Mouse (Mus musculus) CH12.LX (cell line): ENCODE measurements around the gene Tgfbi. TPM values are rescaled to one million over a fixed set of nuclear protein-coding genes. Genes with fewer than 3 reads are reported as not detected.

Experiments used
- DNase-seq: peaks from one replicate; pipeline ENCODE4 v3.0.0-alpha.2; 2013; ENCODE audit errors: extremely low read depth
- H3K27ac ChIP-seq: 2 replicates; pipeline ENCODE4 v1.5.1; 2012; ENCODE audit warnings: low read depth, mild to moderate bottlenecking, control low read depth, moderate library complexity; ENCODE audit not compliant: insufficient read depth
- H3K27me3 ChIP-seq: replicated peaks from 2 replicates; pipeline ENCODE3; 2012; ENCODE audit warnings: inconsistent platforms
- H3K36me3 ChIP-seq, 2 experiments: replicated peaks in 1 of 2; 2 replicates each; pipeline versions ENCODE3 to v1.6.1; 2012; ENCODE audit warnings: inconsistent platforms in 1 of 2, low read length in 1 of 2, mild to moderate bottlenecking in 1 of 2, mixed read lengths in 1 of 2, moderate library complexity in 1 of 2; ENCODE audit not compliant: control insufficient read depth in 1 of 2, insufficient read depth in 1 of 2
- H3K4me1 ChIP-seq, 2 experiments: 2 replicates each; pipeline ENCODE4 v1.6.1; 2012; ENCODE audit warnings: inconsistent platforms in 1 of 2, moderate library complexity in 1 of 2; ENCODE audit not compliant: insufficient read depth in 2 of 2, control insufficient read depth in 1 of 2
- H3K4me2 ChIP-seq: 2 replicates; pipeline ENCODE4 v1.6.1; 2012; ENCODE audit warnings: low read depth, mild to moderate bottlenecking, control low read depth; ENCODE audit not compliant: poor library complexity, insufficient read depth, severe bottlenecking
- H3K4me3 ChIP-seq, 3 experiments: fragments of 150-350 bp in 1 of 3; sonication (generic) in 1 of 3; replicated peaks in 1 of 3; 2 replicates each; pipeline versions ENCODE3 to v1.5.1; 2011 to 2012; ENCODE audit warnings: low read depth in 2 of 3, low read length in 2 of 3, mild to moderate bottlenecking in 2 of 3, moderate library complexity in 2 of 3, control low read depth in 1 of 3, improper control_type of control experiment in 1 of 3, inconsistent platforms in 1 of 3, mixed read lengths in 1 of 3; ENCODE audit not compliant: poor library complexity in 1 of 3
- H3K79me2 ChIP-seq: replicated peaks from 2 replicates; pipeline ENCODE4 v1.6.1; 2012; ENCODE audit warnings: mild to moderate bottlenecking, moderate library complexity; ENCODE audit not compliant: control insufficient read depth, poor library complexity, insufficient read depth, severe bottlenecking; ENCODE audit errors: extremely low read depth
- H3K9ac ChIP-seq: 2 replicates; pipeline ENCODE4 v1.6.1; 2012; ENCODE audit warnings: low read depth, mild to moderate bottlenecking, control low read depth, moderate library complexity; ENCODE audit not compliant: insufficient read depth
- H3K9me3 ChIP-seq: replicated peaks from 2 replicates; pipeline ENCODE3; 2012; ENCODE audit warnings: low read length, inconsistent platforms, mixed read lengths
- CHD2 ChIP-seq: IDR thresholded peaks from 2 replicates; pipeline ENCODE4 v1.6.1; 2011; ENCODE audit warnings: low read length, improper control_type of control experiment
- ELF1 ChIP-seq: IDR thresholded peaks from 2 replicates; pipeline ENCODE4 v1.6.1; 2014; ENCODE audit warnings: low read depth, mild to moderate bottlenecking, inconsistent platforms, low read length, improper control_type of control experiment
- ETS1 ChIP-seq: conservative IDR thresholded peaks from 2 replicates; pipeline ENCODE4 v1.6.1; 2012; ENCODE audit warnings: low read depth, mild to moderate bottlenecking, inconsistent platforms, low read length, improper control_type of control experiment, moderate library complexity
- GABPA ChIP-seq: IDR thresholded peaks from 2 replicates; pipeline ENCODE4 v1.6.1; 2012; ENCODE audit warnings: low read depth, low read length, improper control_type of control experiment, inconsistent platforms; ENCODE audit not compliant: insufficient replicate concordance
- IRF4 ChIP-seq: IDR thresholded peaks from 2 replicates; pipeline ENCODE4 v1.6.1; 2014; ENCODE audit warnings: low read depth, mild to moderate bottlenecking, inconsistent platforms, low read length, improper control_type of control experiment
- JUN ChIP-seq: IDR thresholded peaks from 2 replicates; pipeline ENCODE4 v1.6.1; 2011; ENCODE audit warnings: low read depth, mild to moderate bottlenecking, low read length, improper control_type of control experiment, moderate library complexity; ENCODE audit not compliant: insufficient read depth
- JUND ChIP-seq: conservative IDR thresholded peaks from 2 replicates; pipeline ENCODE4 v1.6.1; 2011; ENCODE audit warnings: low read depth, low read length, improper control_type of control experiment
- MAFK ChIP-seq: IDR thresholded peaks from 2 replicates; pipeline ENCODE4 v1.6.1; 2011; ENCODE audit warnings: low read length, improper control_type of control experiment; ENCODE audit not compliant: insufficient replicate concordance
- MAX ChIP-seq: IDR thresholded peaks from 2 replicates; pipeline ENCODE4 v1.6.1; 2011; ENCODE audit warnings: low read length, improper control_type of control experiment
- MAZ ChIP-seq: IDR thresholded peaks from 2 replicates; pipeline ENCODE4 v1.6.1; 2012; ENCODE audit warnings: low read depth, mild to moderate bottlenecking, inconsistent platforms, low read length, improper control_type of control experiment, moderate library complexity
- MEF2A ChIP-seq: IDR thresholded peaks from 2 replicates; pipeline ENCODE4 v1.6.1; 2014; ENCODE audit warnings: low read depth, mild to moderate bottlenecking, inconsistent platforms, low read length, improper control_type of control experiment, borderline replicate concordance
- MXI1 ChIP-seq: IDR thresholded peaks from 2 replicates; pipeline ENCODE4 v1.6.1; 2011; ENCODE audit warnings: mild to moderate bottlenecking, low read depth, low read length, improper control_type of control experiment
- NELFE ChIP-seq: IDR thresholded peaks from 2 replicates; pipeline ENCODE4 v1.6.1; 2011; ENCODE audit warnings: low read depth, low read length, improper control_type of control experiment
- POLR2A ChIP-seq: IDR thresholded peaks from 2 replicates; pipeline ENCODE4 v1.6.1; 2011; ENCODE audit warnings: low read depth, mild to moderate bottlenecking, improper control_type of control experiment, low read length
- POLR2AphosphoS2 ChIP-seq: IDR thresholded peaks from 2 replicates; pipeline ENCODE4 v1.6.1; 2011; ENCODE audit warnings: low read depth, low read length, improper control_type of control experiment
- SIN3A ChIP-seq: IDR thresholded peaks from 2 replicates; pipeline ENCODE4 v1.6.1; 2012; ENCODE audit warnings: low read length, improper control_type of control experiment, inconsistent platforms
- SMC3 ChIP-seq: IDR thresholded peaks from 2 replicates; pipeline ENCODE4 v1.6.1; 2011; ENCODE audit warnings: low read depth, low read length, improper control_type of control experiment
- TBP ChIP-seq: conservative IDR thresholded peaks from 2 replicates; pipeline ENCODE4 v1.6.1; 2011; ENCODE audit warnings: low read depth, low read length, improper control_type of control experiment
- TCF12 ChIP-seq: IDR thresholded peaks from 2 replicates; pipeline ENCODE4 v1.6.1; 2014; ENCODE audit warnings: low read depth, mild to moderate bottlenecking, inconsistent platforms, low read length, improper control_type of control experiment
- UBTF ChIP-seq: IDR thresholded peaks from 2 replicates; pipeline ENCODE4 v1.6.1; 2012; ENCODE audit warnings: low read depth, mild to moderate bottlenecking, inconsistent platforms, low read length, improper control_type of control experiment, moderate library complexity
- USF2 ChIP-seq: conservative IDR thresholded peaks from 2 replicates; pipeline ENCODE4 v1.6.1; 2011; ENCODE audit warnings: low read depth, low read length, improper control_type of control experiment
- ZC3H11A ChIP-seq: IDR thresholded peaks from 2 replicates; pipeline ENCODE4 v1.6.1; 2012; ENCODE audit warnings: low read depth, mild to moderate bottlenecking, inconsistent platforms, low read length, improper control_type of control experiment
- ZKSCAN1 ChIP-seq: IDR thresholded peaks from 2 replicates; pipeline ENCODE4 v1.6.1; 2012; ENCODE audit warnings: low read depth, inconsistent platforms, low read length, improper control_type of control experiment, borderline replicate concordance
- ZMIZ1 ChIP-seq: IDR thresholded peaks from 2 replicates; pipeline ENCODE4 v1.6.1; 2012; ENCODE audit warnings: low read depth, mild to moderate bottlenecking, inconsistent platforms, low read length, improper control_type of control experiment
- dilution Hi-C: fragments of 300-500 bp; cut with MboI; formaldehyde crosslinking; loops from 2 replicates; pipeline ENCODE4 v1.14.3; 2020; ENCODE audit warnings: low sequenced_read_pairs; ENCODE audit not compliant: extremely low pct_unique_long_range_greater_than_20kb, extremely low pct_ligation_motif_present
- in situ Hi-C: fragments of 300-500 bp; cut with MboI; formaldehyde crosslinking; loops from 3 replicates; pipeline ENCODE4 v1.14.3; 2019; ENCODE audit warnings: low sequenced_read_pairs, low pct_ligation_motif_present, low pct_unique_long_range_greater_than_20kb, mixed read lengths
- polyA plus RNA-seq: library from polyadenylated mRNA; unstranded; fragments of >175 nt; gene quantifications from 2 replicates; pipeline ENCODE4 v1.2.1, GENCODE M21; 2012; ENCODE audit warnings: low read depth; ENCODE audit not compliant: insufficient read length
- total RNA-seq, 2 experiments: library from RNA; depleted of rRNA; stranded (reverse); fragments of 300-350 nt in 1 of 2; fragments of >200 nt in 1 of 2; gene quantifications; 2 replicates each; pipeline ENCODE4 v1.2.3; 2012 to 2014

Gene Tgfbi
- total and polyA plus RNA-seq, 3 experiments: not detected

- H3K4me3 ChIP-seq: no peak overlapping the region
- H3K4me2 ChIP-seq: no peak overlapping the region
- H3K36me3 ChIP-seq: no peaks in the 10 kb centered on the region
- dilution Hi-C loops: no loop called here
- H3K79me2 ChIP-seq: no peaks in the 10 kb centered on the region
- H3K9me3 ChIP-seq: peaks cover 4% of the 10 kb centered on the region
- in situ Hi-C loops: no loop called here
- H3K27ac ChIP-seq: no peak overlapping the region
- no peak for TF ChIP-seq NELFE
- no peak for TF ChIP-seq JUN
- TF ChIP-seq, all 38 proteins: peak for 0
- DNase-seq: no peak
- H3K27me3 ChIP-seq: peaks cover 69% of the 10 kb centered on the region
- no peak overlapping the region for H3K9ac ChIP-seq
- H3K4me1 ChIP-seq: 0 out of 4 replicates have a peak, but pooled peaks cover 0 to 2% of the 10 kb centered on the region in 2 experiments
These were observed 55.2 kb downstream of the Tgfbi start for GRCm38 (mm10) chr13:56664256-56665170.

- in situ Hi-C loops: no loop called here
- DNase-seq: no peak
- dilution Hi-C loops: no loop called here
- Histone ChIP-seq H3K36me3 (no peaks in the 10 kb centered on the region), H3K79me2 (no peaks in the 10 kb centered on the region), H3K4me1 (no peaks in the 10 kb centered on the region), H3K27me3 (peaks cover 70% of the 10 kb centered on the region), H3K4me2 (no peak overlapping the region), H3K9ac (no peak overlapping the region), H3K4me3 (no peak overlapping the region), H3K27ac (no peak overlapping the region), H3K9me3 (no peaks in the 10 kb centered on the region)
- no peak for TF ChIP-seq MAFK
- TF ChIP-seq ZKSCAN1: no peak
- no peak for TF ChIP-seq JUN
- TF ChIP-seq SMC3: no peak
- TF ChIP-seq UBTF: no peak
- no peak for TF ChIP-seq MEF2A
- TF ChIP-seq JUND: no peak
- TF ChIP-seq SIN3A: no peak
- no peak for TF ChIP-seq ZC3H11A
- no peak for TF ChIP-seq POLR2A
- TF ChIP-seq MXI1: no peak
These were observed 61.9 kb downstream of the Tgfbi start for GRCm38 (mm10) chr13:56671206-56671605.

- dilution Hi-C loops: no loop called here
- DNase-seq: no peak
- Histone ChIP-seq H3K9ac (no peak overlapping the region), H3K36me3 (no peaks in the 10 kb centered on the region), H3K9me3 (no peaks in the 10 kb centered on the region), H3K4me3 (no peak overlapping the region), H3K27me3 (peaks cover 92% of the 10 kb centered on the region), H3K4me1 (no peaks in the 10 kb centered on the region), H3K4me2 (no peak overlapping the region), H3K27ac (no peak overlapping the region), H3K79me2 (no peaks in the 10 kb centered on the region)
- in situ Hi-C loops: loop anchor here (25.0 kb wide), 1 partner anchor 390 kb away; the partner anchor contains the start of gene Cxcl14
- TF ChIP-seq CHD2 (no peak), ETS1 (no peak), MAZ (no peak), SIN3A (no peak), TCF12 (no peak), MAX (no peak), JUN (no peak), TBP (no peak), ELF1 (no peak), GABPA (no peak), IRF4 (no peak), POLR2AphosphoS2 (no peak), JUND (no peak), NELFE (no peak), MXI1 (no peak), USF2 (no peak), ZMIZ1 (no peak)
These were observed 68.4 kb downstream of the Tgfbi start for GRCm38 (mm10) chr13:56677731-56678130.
